Mouse (Mus musculus) CH12.LX (cell line): ENCODE data around the gene Ntm. TPM values are rescaled to one million over a fixed set of nuclear protein-coding genes. Genes with fewer than 3 reads are reported as not detected.

Experiments used
- DNase-seq: peaks from one replicate; pipeline ENCODE4 v3.0.0-alpha.2; 2013; ENCODE audit errors: extremely low read depth
- H3K27ac ChIP-seq: 2 replicates; pipeline ENCODE4 v1.5.1; 2012; ENCODE audit warnings: low read depth, mild to moderate bottlenecking, control low read depth, moderate library complexity; ENCODE audit not compliant: insufficient read depth
- H3K27me3 ChIP-seq: replicated peaks from 2 replicates; pipeline ENCODE3; 2012; ENCODE audit warnings: inconsistent platforms
- H3K36me3 ChIP-seq, 2 experiments: replicated peaks in 1 of 2; 2 replicates each; pipeline versions ENCODE3 to v1.6.1; 2012; ENCODE audit warnings: inconsistent platforms in 1 of 2, low read length in 1 of 2, mild to moderate bottlenecking in 1 of 2, mixed read lengths in 1 of 2, moderate library complexity in 1 of 2; ENCODE audit not compliant: control insufficient read depth in 1 of 2, insufficient read depth in 1 of 2
- H3K4me1 ChIP-seq, 2 experiments: 2 replicates each; pipeline ENCODE4 v1.6.1; 2012; ENCODE audit warnings: inconsistent platforms in 1 of 2, moderate library complexity in 1 of 2; ENCODE audit not compliant: insufficient read depth in 2 of 2, control insufficient read depth in 1 of 2
- H3K4me2 ChIP-seq: 2 replicates; pipeline ENCODE4 v1.6.1; 2012; ENCODE audit warnings: low read depth, mild to moderate bottlenecking, control low read depth; ENCODE audit not compliant: poor library complexity, insufficient read depth, severe bottlenecking
- H3K4me3 ChIP-seq, 3 experiments: fragments of 150-350 bp in 1 of 3; sonication (generic) in 1 of 3; replicated peaks in 1 of 3; 2 replicates each; pipeline versions ENCODE3 to v1.5.1; 2011 to 2012; ENCODE audit warnings: low read depth in 2 of 3, low read length in 2 of 3, mild to moderate bottlenecking in 2 of 3, moderate library complexity in 2 of 3, control low read depth in 1 of 3, improper control_type of control experiment in 1 of 3, inconsistent platforms in 1 of 3, mixed read lengths in 1 of 3; ENCODE audit not compliant: poor library complexity in 1 of 3
- H3K79me2 ChIP-seq: replicated peaks from 2 replicates; pipeline ENCODE4 v1.6.1; 2012; ENCODE audit warnings: mild to moderate bottlenecking, moderate library complexity; ENCODE audit not compliant: control insufficient read depth, poor library complexity, insufficient read depth, severe bottlenecking; ENCODE audit errors: extremely low read depth
- H3K9ac ChIP-seq: 2 replicates; pipeline ENCODE4 v1.6.1; 2012; ENCODE audit warnings: low read depth, mild to moderate bottlenecking, control low read depth, moderate library complexity; ENCODE audit not compliant: insufficient read depth
- H3K9me3 ChIP-seq: replicated peaks from 2 replicates; pipeline ENCODE3; 2012; ENCODE audit warnings: low read length, inconsistent platforms, mixed read lengths
- CHD1 ChIP-seq: IDR thresholded peaks from 2 replicates; pipeline ENCODE4 v1.6.1; 2012; ENCODE audit warnings: low read depth, low read length, improper control_type of control experiment, inconsistent platforms
- E2F4 ChIP-seq: IDR thresholded peaks from 2 replicates; pipeline ENCODE4 v1.6.1; 2011; ENCODE audit warnings: low read depth, low read length, improper control_type of control experiment; ENCODE audit not compliant: insufficient replicate concordance
- ELF1 ChIP-seq: IDR thresholded peaks from 2 replicates; pipeline ENCODE4 v1.6.1; 2014; ENCODE audit warnings: low read depth, mild to moderate bottlenecking, inconsistent platforms, low read length, improper control_type of control experiment
- HCFC1 ChIP-seq: IDR thresholded peaks from 2 replicates; pipeline ENCODE4 v1.6.1; 2012; ENCODE audit warnings: low read depth, mild to moderate bottlenecking, inconsistent platforms, low read length, improper control_type of control experiment
- JUND ChIP-seq: conservative IDR thresholded peaks from 2 replicates; pipeline ENCODE4 v1.6.1; 2011; ENCODE audit warnings: low read depth, low read length, improper control_type of control experiment
- KAT2A ChIP-seq: IDR thresholded peaks from 2 replicates; pipeline ENCODE4 v1.6.1; 2012; ENCODE audit warnings: low read length, improper control_type of control experiment, inconsistent platforms; ENCODE audit not compliant: insufficient replicate concordance
- MAFK ChIP-seq: IDR thresholded peaks from 2 replicates; pipeline ENCODE4 v1.6.1; 2011; ENCODE audit warnings: low read length, improper control_type of control experiment; ENCODE audit not compliant: insufficient replicate concordance
- MAX ChIP-seq: IDR thresholded peaks from 2 replicates; pipeline ENCODE4 v1.6.1; 2011; ENCODE audit warnings: low read length, improper control_type of control experiment
- MAZ ChIP-seq: IDR thresholded peaks from 2 replicates; pipeline ENCODE4 v1.6.1; 2012; ENCODE audit warnings: low read depth, mild to moderate bottlenecking, inconsistent platforms, low read length, improper control_type of control experiment, moderate library complexity
- MYC ChIP-seq: IDR thresholded peaks from 2 replicates; pipeline ENCODE4 v1.6.1; 2011; ENCODE audit warnings: low read depth, mild to moderate bottlenecking, improper control_type of control experiment, low read length
- POLR2AphosphoS2 ChIP-seq: IDR thresholded peaks from 2 replicates; pipeline ENCODE4 v1.6.1; 2011; ENCODE audit warnings: low read depth, low read length, improper control_type of control experiment
- RCOR1 ChIP-seq: conservative IDR thresholded peaks from 2 replicates; pipeline ENCODE4 v1.6.1; 2012; ENCODE audit warnings: low read depth, mild to moderate bottlenecking, inconsistent platforms, low read length, improper control_type of control experiment
- SMC3 ChIP-seq: IDR thresholded peaks from 2 replicates; pipeline ENCODE4 v1.6.1; 2011; ENCODE audit warnings: low read depth, low read length, improper control_type of control experiment
- TBP ChIP-seq: conservative IDR thresholded peaks from 2 replicates; pipeline ENCODE4 v1.6.1; 2011; ENCODE audit warnings: low read depth, low read length, improper control_type of control experiment
- USF1 ChIP-seq: IDR thresholded peaks from 2 replicates; pipeline ENCODE4 v1.6.1; 2014; ENCODE audit warnings: low read depth, mild to moderate bottlenecking, inconsistent platforms, low read length, improper control_type of control experiment
- ZKSCAN1 ChIP-seq: IDR thresholded peaks from 2 replicates; pipeline ENCODE4 v1.6.1; 2012; ENCODE audit warnings: low read depth, inconsistent platforms, low read length, improper control_type of control experiment, borderline replicate concordance
- ZNF384 ChIP-seq: IDR thresholded peaks from 2 replicates; pipeline ENCODE4 v1.6.1; 2012; ENCODE audit warnings: low read depth, low read length, improper control_type of control experiment, inconsistent platforms
- dilution Hi-C: fragments of 300-500 bp; cut with MboI; formaldehyde crosslinking; loops from 2 replicates; pipeline ENCODE4 v1.14.3; 2020; ENCODE audit warnings: low sequenced_read_pairs; ENCODE audit not compliant: extremely low pct_unique_long_range_greater_than_20kb, extremely low pct_ligation_motif_present
- in situ Hi-C: fragments of 300-500 bp; cut with MboI; formaldehyde crosslinking; loops from 3 replicates; pipeline ENCODE4 v1.14.3; 2019; ENCODE audit warnings: low sequenced_read_pairs, low pct_ligation_motif_present, low pct_unique_long_range_greater_than_20kb, mixed read lengths
- polyA plus RNA-seq: library from polyadenylated mRNA; unstranded; fragments of >175 nt; gene quantifications from 2 replicates; pipeline ENCODE4 v1.2.1, GENCODE M21; 2012; ENCODE audit warnings: low read depth; ENCODE audit not compliant: insufficient read length
- total RNA-seq, 2 experiments: library from RNA; depleted of rRNA; stranded (reverse); fragments of 300-350 nt in 1 of 2; fragments of >200 nt in 1 of 2; gene quantifications; 2 replicates each; pipeline ENCODE4 v1.2.3; 2012 to 2014

Gene Ntm
- total and polyA plus RNA-seq, 3 experiments: not detected

DNA sequence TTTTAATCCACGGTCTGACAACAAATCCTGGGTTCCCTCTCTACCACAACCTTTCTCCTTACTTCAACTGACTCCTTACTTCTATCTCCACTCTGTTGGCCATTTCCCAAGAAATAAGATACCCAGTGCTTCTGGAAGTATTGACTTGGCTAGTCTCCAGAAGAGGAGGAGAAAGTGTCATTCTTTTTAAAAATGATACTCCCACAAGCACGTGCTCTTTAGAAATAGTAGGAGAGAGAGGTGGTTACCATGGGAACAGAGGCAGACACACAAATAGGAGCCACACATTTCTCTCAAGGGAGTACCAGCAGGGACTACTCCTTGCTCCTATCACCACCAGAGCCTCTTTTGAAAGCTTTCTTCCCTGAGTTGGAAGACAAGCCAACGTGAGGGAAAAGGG lies 645.3 kb downstream of the Ntm start:
- Histone ChIP-seq H3K9ac (no peak overlapping the region), H3K27me3 (no peaks in the 10 kb centered on the region), H3K36me3 (no peaks in the 10 kb centered on the region), H3K4me3 (no peak overlapping the region), H3K27ac (no peak overlapping the region), H3K4me2 (no peak overlapping the region), H3K9me3 (peaks cover 76% of the 10 kb centered on the region), H3K4me1 (no peaks in the 10 kb centered on the region), H3K79me2 (no peaks in the 10 kb centered on the region)
- in situ Hi-C loops: no loop called here
- dilution Hi-C loops: no loop called here
- no peak for TF ChIP-seq MYC
- TF ChIP-seq KAT2A: no peak
- TF ChIP-seq TBP: no peak
- TF ChIP-seq ELF1: no peak
- TF ChIP-seq RCOR1: no peak
- no peak for TF ChIP-seq CHD1
- no peak for TF ChIP-seq SMC3
- TF ChIP-seq HCFC1: no peak
- no peak for TF ChIP-seq E2F4
- no peak for TF ChIP-seq ZNF384
- no peak for TF ChIP-seq MAFK
- TF ChIP-seq MAZ: no peak
- no peak for TF ChIP-seq USF1
- DNase-seq: no peak

DNA sequence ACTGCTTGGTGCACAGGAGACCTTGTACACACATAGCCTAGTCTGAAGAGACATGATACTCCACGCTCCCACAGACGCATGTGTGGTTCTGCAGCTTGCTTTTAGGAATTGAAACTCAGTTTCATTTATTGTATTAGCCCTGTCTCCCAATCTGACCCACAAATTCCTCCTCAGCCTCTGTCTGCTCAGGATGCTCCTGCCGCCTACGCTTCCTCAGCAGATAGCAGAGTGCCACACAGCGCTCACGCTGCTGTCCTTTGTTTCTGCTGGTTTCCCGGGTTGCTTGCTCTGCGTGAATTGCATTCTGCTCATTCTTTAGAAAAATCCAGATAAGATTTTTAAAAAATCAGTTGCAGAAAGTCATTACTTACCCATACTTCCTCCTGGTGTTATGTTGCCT lies 647.1 kb downstream of the Ntm start:
- dilution Hi-C loops (no loop called here), in situ Hi-C loops (no loop called here)
- Histone ChIP-seq H3K9me3 (peaks cover 78% of the 10 kb centered on the region), H3K4me1 (no peaks in the 10 kb centered on the region), H3K79me2 (no peaks in the 10 kb centered on the region), H3K27ac (no peak overlapping the region), H3K4me3 (no peak overlapping the region), H3K36me3 (no peaks in the 10 kb centered on the region), H3K4me2 (no peak overlapping the region), H3K9ac (no peak overlapping the region), H3K27me3 (no peaks in the 10 kb centered on the region)
- no peak for DNase-seq
- TF ChIP-seq MAFK (no peak), POLR2AphosphoS2 (no peak), ZNF384 (no peak), MAX (no peak), HCFC1 (no peak), USF1 (no peak), ZKSCAN1 (no peak), ELF1 (no peak), JUND (no peak)
